Mouse (Mus musculus): ENCODE data around the gene Gls2.

- TF ChIP-seq TAL1 (IDR thresholded peaks at IDR 0.05; ENCODE audit: low read length) (no peak), GATA1 (IDR thresholded peaks at IDR 0.05; ENCODE audit: low read length) (no peak)
Measured at GRCm38 (mm10) chr10:128250565-128250964, 56.3 kb downstream of the Gls2 start.

All from erythroblast, embryonic 14.5 days (primary cell).